Mouse (Mus musculus) testis, adult 2 months (tissue): ENCODE data around the gene Dmpk. TPM values are rescaled to one million over a fixed set of nuclear protein-coding genes. Genes with fewer than 3 reads are reported as not detected.
"Not testable (repeated sequence)": the region's sequence is repeated elsewhere in the genome, so short reads cannot be mapped to it uniquely, and the experiment has no call there.

ENCODE experiments used
- H3K27ac ChIP-seq: fragments of 200-500 bp; 2 replicates; pipeline ENCODE4 v1.5.1; 2012; ENCODE audit warnings: low read depth, low read length; ENCODE audit not compliant: control insufficient read depth, insufficient read depth
- H3K27me3 ChIP-seq: fragments of 200-500 bp; 2 replicates; pipeline ENCODE4 v1.6.1; 2012; ENCODE audit warnings: mild to moderate bottlenecking, low read length, moderate library complexity; ENCODE audit not compliant: control insufficient read depth, insufficient read depth
- H3K36me3 ChIP-seq: fragments of 200-500 bp; 2 replicates; pipeline ENCODE4 v1.6.1; 2012; ENCODE audit warnings: mild to moderate bottlenecking, low read length; ENCODE audit not compliant: control insufficient read depth, insufficient read depth
- H3K4me1 ChIP-seq: fragments of 200-500 bp; 2 replicates; pipeline ENCODE4 v1.6.1; 2012; ENCODE audit warnings: low read length; ENCODE audit not compliant: control insufficient read depth, insufficient read depth
- H3K4me3 ChIP-seq: fragments of 200-500 bp; 2 replicates; pipeline ENCODE4 v1.5.1; 2012; ENCODE audit warnings: low read depth, mild to moderate bottlenecking, low read length, moderate library complexity, mixed read lengths; ENCODE audit not compliant: control insufficient read depth
- CTCF ChIP-seq: fragments of 200-500 bp; IDR thresholded peaks from 2 replicates; pipeline ENCODE4 v1.5.1; 2012; ENCODE audit warnings: low read depth, mild to moderate bottlenecking, inconsistent platforms, low read length, moderate library complexity; ENCODE audit not compliant: control insufficient read depth, insufficient read depth, insufficient replicate concordance
- POLR2A ChIP-seq: fragments of 200-500 bp; IDR thresholded peaks from 2 replicates; pipeline ENCODE4 v1.6.1; 2012; ENCODE audit warnings: low read depth, mild to moderate bottlenecking, inconsistent platforms, low read length, moderate library complexity; ENCODE audit not compliant: control insufficient read depth
- polyA plus RNA-seq: library from polyadenylated mRNA; depleted of rRNA; stranded (reverse); fragments of >200 nt; gene quantifications from 2 replicates; pipeline ENCODE4 v1.2.3, GENCODE M21; 2012

Gene Dmpk
- polyA plus RNA-seq, 1 experiment = 75.3 TPM

- H3K4me3 ChIP-seq = no peak overlapping the region
These were observed 16.6 kb upstream of the Dmpk start for GRCm38 (mm10) chr7:19067063-19067462.

GRCm38 (mm10) chr7:19067935-19068334, 15.7 kb upstream of the Dmpk start:
- Histone ChIP-seq H3K4me3 (no peak overlapping the region), H3K36me3 (no peaks in the 10 kb centered on the region)
- TF ChIP-seq POLR2A (no peak), CTCF (no peak)

More at GRCm38 (mm10) chr7:19067063-19067462, 16.6 kb upstream of the Dmpk start:
- H3K36me3 ChIP-seq = no peaks in the 10 kb centered on the region
- H3K27me3 ChIP-seq = no peaks in the 10 kb centered on the region
- H3K4me1 ChIP-seq = peaks cover 20% of the 10 kb centered on the region
- TF ChIP-seq POLR2A (no peak), CTCF (no peak; the same call in 1 of the 2 replicates)
- H3K27ac ChIP-seq = no peak overlapping the region

GRCm38 (mm10) chr7:19068707-19069106, 14.9 kb upstream of the Dmpk start:
- no peaks in the 10 kb centered on the region for H3K36me3 ChIP-seq
- H3K4me1 ChIP-seq = peaks cover 28% of the 10 kb centered on the region
- TF ChIP-seq CTCF = 0 out of 2 replicates have a peak, but pooled peaks have one; percentile 22
- TF ChIP-seq POLR2A = no peak
- H3K27ac ChIP-seq = no peak overlapping the region
- no peak overlapping the region for H3K4me3 ChIP-seq
- H3K27me3 ChIP-seq = no peaks in the 10 kb centered on the region

More at GRCm38 (mm10) chr7:19067935-19068334, 15.7 kb upstream of the Dmpk start:
- peaks cover 21% of the 10 kb centered on the region for H3K4me1 ChIP-seq
- H3K27me3 ChIP-seq = no peaks in the 10 kb centered on the region
- no peak overlapping the region for H3K27ac ChIP-seq

- Histone ChIP-seq H3K27me3 (no peaks in the 10 kb centered on the region), H3K4me3 (no peak overlapping the region), H3K27ac (no peak overlapping the region), H3K4me1 (peaks cover 29% of the 10 kb centered on the region), H3K36me3 (no peaks in the 10 kb centered on the region)
- TF ChIP-seq CTCF = peak; percentile 75; the same call in 1 of the 2 replicates
- no peak for TF ChIP-seq POLR2A
These were observed 14.1 kb upstream of the Dmpk start for GRCm38 (mm10) chr7:19069500-19069899.

- H3K4me1 ChIP-seq = peaks cover 27% of the 10 kb centered on the region
These were observed 12.6 kb upstream of the Dmpk start for GRCm38 (mm10) chr7:19071024-19071423.

GRCm38 (mm10) chr7:19073504-19073903, 10.1 kb upstream of the Dmpk start:
- Histone ChIP-seq H3K4me1 (peaks cover 28% of the 10 kb centered on the region), H3K27ac (no peak overlapping the region), H3K36me3 (no peaks in the 10 kb centered on the region), H3K27me3 (no peaks in the 10 kb centered on the region), H3K4me3 (no peak overlapping the region)
- TF ChIP-seq POLR2A (no peak), CTCF (peak; percentile 92)

More at GRCm38 (mm10) chr7:19071024-19071423, 12.6 kb upstream of the Dmpk start:
- not testable (repeated sequence) for H3K27me3 ChIP-seq, H3K36me3 ChIP-seq, H3K4me3 ChIP-seq, H3K27ac ChIP-seq

- no peak overlapping the region for H3K27ac ChIP-seq
- H3K4me3 ChIP-seq = peak overlapping the region; percentile 93; the same call in 1 of the 2 replicates
- no peaks in the 10 kb centered on the region for H3K36me3 ChIP-seq
- TF ChIP-seq CTCF (no peak), POLR2A (no peak)
- no peaks in the 10 kb centered on the region for H3K27me3 ChIP-seq
- H3K4me1 ChIP-seq = peaks cover 28% of the 10 kb centered on the region
These were observed 9.2 kb upstream of the Dmpk start for GRCm38 (mm10) chr7:19074494-19074893.

- Histone ChIP-seq H3K27me3 (no peaks in the 10 kb centered on the region), H3K4me1 (peaks cover 28% of the 10 kb centered on the region), H3K36me3 (no peaks in the 10 kb centered on the region), H3K4me3 (peak overlapping the region; percentile 93), H3K27ac (peak overlapping the region; percentile 96)
- TF ChIP-seq CTCF = no peak
- no peak for TF ChIP-seq POLR2A
These were observed 8.4 kb upstream of the Dmpk start for GRCm38 (mm10) chr7:19075231-19075630.
